Mouse (Mus musculus): ENCODE measurements at regions not wholly inside any gene's neighbourhood (a gene's known extent, or its start where the extent isn't known, plus 50 kb on each side); places are given as distances from the start of the nearest gene placed in this dataset.
A peak's percentile ranks its signal among the peaks of the same experiment; 100 is the strongest.
"Not testable (repeated sequence)": the region's sequence is repeated elsewhere in the genome, so short reads cannot be mapped to it uniquely, and the experiment has no call there.

- no peak for DNase-seq (ENCODE audit: low spot score in 2 of 2)
Observed at GRCm38 (mm10) chr7:138758386-138758785, 87.5 kb upstream of the Ppp2r2d start.

GRCm38 (mm10) chr7:138748442-138748841 is 97.4 kb upstream of the Ppp2r2d start:
- no peak for DNase-seq (ENCODE audit: low spot score in 2 of 2)

- no peak for DNase-seq (ENCODE audit: low spot score in 2 of 2)
Observed at GRCm38 (mm10) chr7:138746616-138747015, 99.3 kb upstream of the Ppp2r2d start.

GRCm38 (mm10) chr7:138742516-138742845 is 103.4 kb upstream of the Ppp2r2d start:
- no peak for DNase-seq (ENCODE audit: low spot score in 2 of 2)

- DNase-seq (ENCODE audit: low spot score in 2 of 2), result no peak
Observed at GRCm38 (mm10) chr7:138741816-138742515, 103.9 kb upstream of the Ppp2r2d start.

GRCm38 (mm10) chr7:138734254-138734653 is 111.6 kb upstream of the Ppp2r2d start:
- DNase-seq (ENCODE audit: low spot score in 2 of 2), result peak in 1 of 2 experiments; percentile 22

- DNase-seq (ENCODE audit: low spot score in 2 of 2), result no peak
Observed at GRCm38 (mm10) chr7:138724829-138725228, 121.0 kb upstream of the Ppp2r2d start.

GRCm38 (mm10) chr7:138719608-138720007 is 126.3 kb upstream of the Ppp2r2d start:
- DNase-seq (ENCODE audit: low spot score in 2 of 2), result no peak

GRCm38 (mm10) chr7:138719115-138719514 is 126.8 kb upstream of the Ppp2r2d start:
- no peak for DNase-seq (ENCODE audit: low spot score in 2 of 2)

- no peak for DNase-seq (ENCODE audit: low spot score in 2 of 2)
Observed at GRCm38 (mm10) chr7:138714731-138715130, 131.1 kb upstream of the Ppp2r2d start.

GRCm38 (mm10) chr7:138708373-138708772 is 137.5 kb upstream of the Ppp2r2d start:
- DNase-seq (ENCODE audit: low spot score in 2 of 2), result no peak

- not testable (repeated sequence) for DNase-seq (ENCODE audit: low spot score in 2 of 2)
Observed at GRCm38 (mm10) chr7:138699599-138699998, 146.3 kb upstream of the Ppp2r2d start.

- DNase-seq (ENCODE audit: low spot score in 2 of 2), result peak in 1 of 2 experiments; percentile 13
Observed at GRCm38 (mm10) chr7:138682161-138682560, 163.7 kb upstream of the Ppp2r2d start.

- DNase-seq (ENCODE audit: low spot score in 2 of 2), result no peak
Observed at GRCm38 (mm10) chr7:138680530-138680929, 165.3 kb upstream of the Ppp2r2d start.

GRCm38 (mm10) chr7:138679575-138679974 is 166.3 kb upstream of the Ppp2r2d start:
- no peak for DNase-seq (ENCODE audit: low spot score in 2 of 2)

GRCm38 (mm10) chr7:138672959-138673358 is 172.9 kb upstream of the Ppp2r2d start:
- DNase-seq (ENCODE audit: low spot score in 2 of 2), result no peak

GRCm38 (mm10) chr7:138668337-138668736 is 177.5 kb upstream of the Ppp2r2d start:
- DNase-seq (ENCODE audit: low spot score in 2 of 2), result peak; percentile 12 to 16

GRCm38 (mm10) chr7:138660124-138660523 is 185.8 kb upstream of the Ppp2r2d start:
- DNase-seq (ENCODE audit: low spot score in 2 of 2), result no peak

- no peak for DNase-seq (ENCODE audit: low spot score in 2 of 2)
Observed at GRCm38 (mm10) chr7:138657521-138657920, 188.4 kb upstream of the Ppp2r2d start.

- no peak for DNase-seq (ENCODE audit: low spot score in 2 of 2)
Observed at GRCm38 (mm10) chr7:138657076-138657475, 188.8 kb upstream of the Ppp2r2d start.

GRCm38 (mm10) chr7:138655940-138656339 is 189.9 kb upstream of the Ppp2r2d start:
- DNase-seq (ENCODE audit: low spot score in 2 of 2), result no peak

- DNase-seq (ENCODE audit: low spot score in 2 of 2), result no peak
Observed at GRCm38 (mm10) chr7:138650946-138651345, 194.9 kb upstream of the Ppp2r2d start.

- no peak for DNase-seq (ENCODE audit: low spot score in 2 of 2)
Observed at GRCm38 (mm10) chr7:138647636-138648035, 198.2 kb upstream of the Ppp2r2d start.
